Mouse (Mus musculus) NIH3T3 (cell line): ENCODE measurements around the gene Hnrnpu.
"Not testable (repeated sequence)": the region's sequence is repeated elsewhere in the genome, so short reads cannot be mapped to it uniquely, and the experiment has no call there.

Source experiments
- DNase-seq: peaks from one replicate; pipeline ENCODE4 v3.0.0-alpha.2; 2012; ENCODE audit warnings: low read depth

The Hnrnpu gene

DNA sequence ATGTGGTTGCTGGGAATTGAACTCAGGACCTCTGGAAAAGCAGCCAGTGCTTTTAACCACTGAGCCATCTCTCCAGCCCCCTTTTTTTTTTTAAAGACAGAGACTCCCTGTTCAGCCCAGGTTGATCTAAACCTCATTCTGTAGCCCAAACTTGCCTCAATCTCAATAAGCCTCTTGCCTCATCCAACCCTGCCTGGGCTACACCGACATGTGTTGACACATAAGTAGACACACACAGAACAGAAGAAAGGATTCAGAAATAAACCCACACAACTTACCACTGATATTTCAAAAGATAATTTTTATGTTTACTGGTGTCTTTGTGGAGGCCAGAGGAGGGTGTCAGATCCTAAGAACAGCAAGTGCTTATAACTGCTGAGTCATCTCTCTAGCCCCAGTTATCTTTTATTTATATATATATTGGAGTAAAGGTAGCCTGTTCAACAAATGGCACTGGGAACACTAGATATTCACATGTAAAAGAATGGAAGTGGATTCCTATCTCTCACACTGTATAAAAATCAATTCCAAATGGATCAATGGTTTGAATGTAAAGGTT is 24.5 kb downstream of the Hnrnpu start:
- no peak for DNase-seq

DNA sequence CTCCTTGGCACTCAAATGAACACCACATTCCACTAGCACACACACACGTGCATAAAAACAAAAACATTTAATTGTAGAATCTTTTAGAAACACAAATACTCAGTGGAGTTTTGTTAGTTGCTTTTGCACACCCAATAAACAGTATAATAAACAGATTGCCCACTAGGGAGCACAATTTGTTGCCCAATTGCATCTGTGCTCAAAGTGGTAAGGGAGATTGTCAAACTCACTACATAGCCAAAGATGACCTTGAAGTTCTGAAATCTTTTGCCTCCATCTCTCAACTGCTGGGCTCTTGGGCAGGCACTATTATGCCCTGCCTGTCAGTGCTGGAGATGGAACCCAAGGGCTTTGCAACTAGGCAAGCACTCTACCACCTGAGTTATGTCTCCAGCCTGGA is 27.5 kb downstream of the Hnrnpu start:
- DNase-seq: no peak

DNA sequence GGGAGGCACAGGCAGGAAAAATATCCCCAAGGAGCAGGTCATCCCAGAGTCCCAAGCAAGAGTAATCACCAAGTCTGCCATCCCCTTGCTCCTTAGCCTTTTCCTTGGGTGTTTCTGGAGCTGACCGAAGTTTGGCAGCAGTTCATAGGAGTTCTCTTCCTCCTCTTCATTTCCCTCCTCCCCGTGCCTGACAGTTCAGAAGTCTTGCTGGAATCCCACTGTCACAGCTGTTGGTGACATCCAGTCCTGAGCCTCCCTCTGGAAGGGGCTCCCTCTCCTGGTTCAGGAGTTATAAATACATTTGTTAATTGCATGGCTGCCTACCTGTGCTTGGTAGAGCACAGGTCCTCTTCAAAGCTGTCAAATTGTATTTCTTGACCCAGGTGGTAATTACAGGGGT is 28.1 kb downstream of the Hnrnpu start:
- no peak for DNase-seq

DNA sequence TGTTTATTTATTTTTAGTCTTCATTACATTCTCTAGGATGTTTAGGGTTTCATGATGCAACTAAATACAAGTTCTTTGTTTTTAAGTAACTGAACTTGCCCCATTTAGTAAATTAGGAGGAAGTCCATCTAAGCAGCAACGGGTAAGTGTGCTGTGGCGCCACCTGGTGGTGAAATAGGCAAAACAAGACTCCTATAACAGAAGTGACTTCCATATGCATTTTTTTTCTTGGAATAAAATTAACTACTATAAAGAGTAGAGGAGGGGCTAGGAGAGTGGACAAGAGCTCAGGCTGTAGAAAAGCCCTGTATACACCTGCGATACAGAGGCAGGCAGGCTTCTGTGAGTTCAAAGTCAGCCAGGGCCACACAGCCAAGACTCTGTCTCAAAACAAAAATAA is 34.2 kb downstream of the Hnrnpu start:
- peak; percentile 90 for DNase-seq

DNA sequence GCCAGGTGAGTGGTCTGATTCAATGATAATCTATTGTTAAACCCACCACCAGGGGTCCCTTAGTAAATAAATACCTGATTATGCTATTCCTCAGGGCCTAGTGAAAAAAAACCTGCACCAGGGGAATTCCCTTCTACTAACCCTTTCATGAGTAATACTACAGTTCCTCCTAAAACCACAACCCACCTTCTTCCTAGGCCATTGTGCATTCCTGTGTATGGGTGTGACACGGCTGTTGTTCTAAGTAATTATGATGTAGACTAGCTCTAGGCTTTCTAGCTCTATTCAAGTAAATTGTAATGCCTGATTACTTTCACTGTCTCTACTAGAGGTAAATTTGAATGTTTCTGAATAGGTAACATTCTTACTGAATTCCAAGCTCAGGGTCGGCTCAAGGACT is 36.3 kb downstream of the Hnrnpu start:
- not testable (repeated sequence) for DNase-seq

DNA sequence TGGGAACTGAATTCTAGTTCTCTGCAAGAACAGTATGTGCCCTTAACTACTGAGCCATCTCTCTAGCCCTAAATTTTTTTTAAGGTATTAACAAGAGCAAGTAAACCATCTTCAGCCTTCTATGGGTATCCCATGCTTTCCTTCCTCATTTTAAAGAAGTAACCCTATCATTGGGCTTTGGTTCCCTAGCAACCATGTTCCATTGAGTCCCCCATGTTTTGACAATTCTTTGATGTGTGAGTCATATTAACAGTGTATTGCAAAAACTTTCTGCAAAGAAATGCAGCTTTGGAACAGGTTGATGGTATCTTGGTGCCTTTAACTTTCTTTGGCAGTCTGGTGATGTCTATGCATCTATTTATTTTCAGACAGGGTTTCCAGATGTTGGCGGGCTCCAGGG is 43.5 kb downstream of the Hnrnpu start:
- DNase-seq: peak; percentile 41

DNA sequence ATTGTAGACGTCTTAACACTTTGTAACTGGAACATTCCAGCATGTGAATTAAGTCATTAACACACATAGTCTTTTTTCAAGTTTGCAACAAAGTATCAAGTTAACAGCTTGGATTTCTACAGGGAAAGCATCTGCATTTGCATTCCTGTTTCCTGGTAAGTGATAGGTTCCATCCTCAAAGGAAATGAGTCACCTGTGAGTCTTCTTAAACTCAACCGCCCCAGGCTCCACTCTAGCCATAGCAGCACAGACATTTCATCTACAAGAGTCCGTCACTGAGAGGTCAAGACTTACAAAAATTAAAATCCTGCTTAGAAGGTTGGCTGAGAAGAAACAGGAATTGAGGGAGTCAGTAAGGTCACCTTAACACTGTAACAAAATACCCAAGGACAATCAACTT is 45.9 kb downstream of the Hnrnpu start:
- no peak for DNase-seq

DNA sequence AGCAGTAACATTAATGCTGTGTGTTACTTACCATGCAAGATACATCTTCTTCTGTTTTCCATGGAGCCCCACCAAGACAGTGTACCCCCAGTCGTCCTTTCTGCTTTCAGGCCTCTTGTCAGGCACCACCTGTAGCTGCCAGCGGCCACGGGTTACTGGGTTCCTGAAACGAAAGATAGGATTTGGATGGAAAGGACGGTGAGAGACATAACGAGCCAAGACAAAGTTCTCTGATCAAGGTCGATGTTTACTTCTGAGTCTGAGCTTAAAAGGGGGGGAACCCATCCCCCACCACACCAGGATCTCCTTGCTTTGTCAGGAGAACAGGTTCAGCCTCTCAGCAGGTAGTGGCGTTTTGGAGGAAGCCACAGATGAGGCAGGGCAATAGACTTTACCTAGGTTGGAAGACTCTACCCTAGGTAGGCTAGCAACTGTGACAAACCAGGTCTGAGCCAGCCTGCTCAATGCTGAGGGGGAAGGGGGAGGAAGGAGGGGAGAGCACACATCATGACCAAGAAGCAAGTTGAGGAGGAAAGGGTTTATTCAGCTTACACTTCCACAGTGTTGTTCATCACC is 49.9 kb downstream of the Hnrnpu start:
- DNase-seq: no peak

DNA sequence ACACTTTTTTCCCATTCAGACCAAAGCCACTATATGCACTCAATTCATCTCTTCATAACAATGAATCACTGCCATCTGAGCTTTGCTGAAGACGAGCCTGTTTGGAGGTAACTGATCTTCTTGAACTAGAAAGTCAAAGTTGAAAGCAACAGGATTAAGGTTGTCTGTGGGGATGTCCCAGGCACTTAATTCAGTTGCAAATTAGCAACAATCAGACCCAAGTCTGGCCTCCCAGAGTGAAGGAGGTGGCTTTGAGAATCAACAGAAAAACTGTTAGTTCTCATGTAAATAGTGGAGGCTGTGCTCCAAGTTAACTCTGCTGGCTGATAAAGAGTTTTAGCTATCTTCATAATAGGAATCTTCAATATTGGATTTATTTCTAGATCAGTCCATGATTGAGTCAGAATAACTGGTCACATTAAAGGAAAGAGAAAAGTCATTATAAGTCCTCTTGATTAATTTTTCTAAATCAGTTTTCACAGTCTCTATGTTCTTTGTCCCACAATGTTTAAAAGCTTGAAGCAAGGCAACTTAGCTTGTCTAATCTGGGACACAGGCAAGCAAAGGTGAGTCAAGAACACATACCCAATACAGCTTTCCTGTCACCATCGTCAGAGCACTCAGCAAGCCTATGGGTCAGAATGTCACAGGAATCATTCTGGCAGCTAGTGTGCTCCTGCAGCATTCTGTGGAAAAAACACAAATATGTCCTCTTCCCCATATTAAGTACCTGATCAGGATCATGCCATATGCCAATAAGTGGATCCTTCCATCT is 53.5 kb downstream of the Hnrnpu start:
- DNase-seq: no peak

DNA sequence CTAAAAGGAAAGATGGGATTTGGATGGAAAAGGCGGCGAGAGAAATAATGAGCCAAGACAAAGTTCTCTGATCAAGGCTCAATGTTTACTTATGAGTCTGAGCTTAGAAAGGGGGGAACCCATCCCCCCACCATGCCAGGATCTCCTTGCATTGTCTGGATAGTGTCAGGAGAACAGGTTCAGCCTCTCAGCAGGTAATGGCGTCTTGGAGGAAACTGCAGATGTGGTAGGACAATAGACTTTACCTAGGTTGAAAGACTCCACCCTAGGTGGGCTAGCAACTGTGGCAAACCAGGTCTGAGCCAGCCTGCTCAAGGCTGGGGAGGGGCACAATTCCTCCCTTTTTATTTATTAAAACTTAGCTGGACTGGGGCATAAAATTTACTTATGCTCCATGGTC is 54.3 kb downstream of the Hnrnpu start:
- not testable (repeated sequence) for DNase-seq

DNA sequence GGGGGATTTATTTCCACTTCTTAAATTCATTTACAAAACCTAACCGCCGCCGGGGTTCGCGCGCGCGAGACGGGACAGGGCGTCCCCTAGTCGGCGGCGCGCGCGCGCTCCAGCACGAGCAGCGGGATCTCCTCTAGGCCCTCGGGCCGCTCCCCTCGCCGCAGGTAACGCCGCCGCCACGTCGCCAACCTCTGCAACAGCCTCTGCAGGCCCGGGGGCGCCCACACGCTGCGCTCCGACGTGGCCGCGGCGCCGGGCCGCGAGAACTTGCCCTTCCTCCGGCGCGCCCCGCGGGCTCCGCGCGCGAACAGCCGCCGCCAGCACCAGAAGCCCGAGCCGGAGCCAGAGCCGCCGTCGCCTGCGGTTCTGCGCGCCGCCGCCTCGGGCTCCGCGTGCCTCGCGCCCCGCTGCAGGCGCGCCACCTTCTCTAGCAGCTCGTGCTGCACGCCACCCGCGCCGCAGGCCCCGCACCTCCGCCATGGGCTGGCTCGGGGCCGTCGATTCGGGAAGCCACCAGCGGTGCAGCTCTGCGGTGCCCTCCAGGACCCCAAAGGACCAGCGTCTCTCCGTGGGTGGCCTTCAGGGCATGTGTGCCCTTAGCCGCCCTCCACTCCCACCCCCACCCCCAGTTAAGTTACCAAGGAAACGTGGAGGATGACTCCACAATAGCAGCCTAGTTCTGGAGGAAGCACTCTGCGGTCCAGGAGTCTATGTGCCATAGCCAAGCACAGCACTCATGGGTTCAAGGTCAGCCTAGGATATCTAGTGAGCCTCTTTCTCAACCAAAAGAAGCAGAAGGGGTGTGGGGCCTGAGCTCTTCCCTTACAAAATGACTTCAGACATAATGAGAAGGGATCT is 61.3 kb downstream of the Hnrnpu start:
- no peak for DNase-seq

DNA sequence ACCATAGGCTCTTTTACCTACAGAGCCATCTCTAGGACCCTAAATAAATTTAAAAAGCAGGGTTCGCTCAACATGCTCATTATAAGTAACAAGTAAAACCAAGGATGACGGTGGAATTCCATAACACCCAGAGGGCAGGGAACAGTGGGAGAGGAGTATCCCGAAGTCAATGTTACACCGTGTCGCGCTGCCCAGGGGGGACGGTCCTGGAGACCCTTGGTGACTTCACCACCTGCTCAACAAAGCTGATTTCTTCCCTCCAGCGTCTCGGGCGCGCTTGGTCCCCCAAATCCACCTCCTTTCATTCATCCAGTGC is 61.9 kb downstream of the Hnrnpu start:
- no peak for DNase-seq

DNA sequence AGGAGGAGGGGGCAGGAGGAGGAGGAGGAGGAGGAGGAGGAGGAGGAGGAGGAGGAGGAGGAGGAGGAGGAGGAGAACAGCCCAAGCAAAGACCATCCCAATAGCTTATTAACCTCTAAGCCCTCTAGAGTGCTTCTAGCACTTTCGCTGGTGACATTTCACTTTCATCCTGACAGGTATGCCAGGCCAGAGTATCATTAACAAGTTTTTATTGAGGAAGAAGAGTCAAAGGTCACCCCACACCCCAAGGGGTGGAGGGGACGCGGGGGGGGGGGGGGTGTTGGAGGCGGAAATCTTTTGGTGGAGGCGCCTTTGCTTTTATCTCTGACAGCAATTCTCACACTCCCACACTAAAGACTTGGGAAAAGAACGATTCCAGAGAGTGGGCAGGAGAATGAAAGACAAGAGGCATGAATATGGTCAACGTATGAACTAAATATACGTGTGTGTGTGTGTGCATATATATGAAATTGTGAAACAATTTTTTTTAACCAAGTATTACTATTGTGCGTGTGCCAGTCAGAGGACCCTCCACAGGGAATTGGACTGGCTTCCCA is 62.3 kb downstream of the Hnrnpu start:
- no peak for DNase-seq
